ENCODE assay signal across 19 mouse cellular contexts in the genomic region with DNA sequence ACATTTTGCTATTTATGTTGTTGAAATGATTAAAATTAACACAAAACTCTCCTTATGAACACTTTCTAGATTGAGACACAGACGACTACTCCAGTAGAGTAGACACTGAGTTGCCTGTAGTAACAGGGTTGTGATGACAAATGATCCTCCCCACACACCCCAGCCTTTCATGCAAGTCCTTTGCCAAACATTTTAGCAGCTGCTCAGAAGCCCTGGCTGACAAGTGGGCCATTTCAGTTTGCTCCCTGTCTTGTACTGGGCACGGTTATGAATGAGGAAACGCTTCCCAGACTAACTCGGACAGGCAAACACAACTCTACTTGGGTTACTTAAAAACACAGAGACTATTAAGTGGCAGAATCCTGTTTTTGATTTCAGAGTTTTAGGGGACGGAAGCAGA. TPM values are rescaled to one million over a fixed set of nuclear protein-coding genes. Genes with fewer than 3 reads are reported as not detected.
DNase-seq lines count a peak whose midpoint lies in the region; ATAC-seq and TF ChIP-seq lines count a peak whose summit lies in the region.
"Had no signal": no experiment of that assay in that cellular context is flagged by ENCODE, and none has a peak within 500 bp of the region (broad histone marks: within the 10 kb centered on the region; RNA-seq: fewer than 3 reads in every experiment).

No protein-coding gene starts in this region.

- H3K9ac ChIP-seq in heart, postnatal 0 days (replicated peaks; ENCODE audit: low read depth, low read length), result no peak overlapping the region
- no peak overlapping the region for H3K9ac ChIP-seq in midbrain, postnatal 0 days (replicated peaks; ENCODE audit: low read length, poor library complexity, severe bottlenecking)
- H3K9ac ChIP-seq in midbrain, embryonic 15.5 days, result no peak overlapping the region
- H3K9ac ChIP-seq: forebrain, postnatal 0 days; heart, embryonic 15.5 days; hindbrain, embryonic 12.5 days; liver, embryonic 13.5 days; midbrain, embryonic 13.5 days had no signal

- no peak overlapping the region for H3K4me3 ChIP-seq in heart, postnatal 0 days (ENCODE audit: low read depth, low read length)
- no peak overlapping the region for H3K4me3 ChIP-seq in heart, embryonic 10.5 days
- no peak overlapping the region for H3K4me3 ChIP-seq in midbrain, postnatal 0 days (ENCODE audit: low read depth, low read length)
- H3K4me3 ChIP-seq in midbrain, embryonic 15.5 days, result no peak overlapping the region
- H3K4me3 ChIP-seq: heart, embryonic 15.5 days; hindbrain, embryonic 12.5 days; left cerebral cortex, adult 2 months; liver, embryonic 13.5 days; midbrain, embryonic 13.5 days had no signal

- DNase-seq in cerebellum, adult 11-12 months, result peak; percentile 30
- DNase-seq in cerebellum, postnatal 36 days, result no peak
- no peak for DNase-seq in heart, postnatal 0 days (ENCODE audit: low spot score)
- no peak for DNase-seq in heart, embryonic 10.5 days (ENCODE audit: low spot score)
- peak; percentile 31 for DNase-seq in midbrain, postnatal 0 days (ENCODE audit: low spot score)
- DNase-seq in skeletal muscle tissue, adult 2 months (ENCODE audit: low read depth, low spot score), result peak; percentile 69
- DNase-seq: forebrain, postnatal 0 days; gastrocnemius, postnatal 10 days; liver, embryonic 13.5 days; retina, postnatal 1 day; thymus, adult 18-20 months had no signal

- no peaks in the 10 kb centered on the region for H3K9me3 ChIP-seq in heart, postnatal 0 days (replicated peaks; ENCODE audit: control insufficient read depth, low read length)
- no peaks in the 10 kb centered on the region for H3K9me3 ChIP-seq in heart, embryonic 10.5 days
- H3K9me3 ChIP-seq in midbrain, postnatal 0 days (ENCODE audit: low read length), result no peaks in the 10 kb centered on the region
- H3K9me3 ChIP-seq in midbrain, embryonic 15.5 days, result no peaks in the 10 kb centered on the region
- H3K9me3 ChIP-seq: heart, embryonic 15.5 days; hindbrain, embryonic 12.5 days; liver, embryonic 13.5 days; midbrain, embryonic 13.5 days had no signal

- 43% methylated on average over 5 of the region's 5 CpGs for WGBS in heart, postnatal 0 days
- 63% methylated on average over 5 of the region's 5 CpGs for WGBS in heart, embryonic 10.5 days
- WGBS in midbrain, postnatal 0 days, result 70% methylated on average over 5 of the region's 5 CpGs
- WGBS in midbrain, embryonic 15.5 days, result 74% methylated on average over 5 of the region's 5 CpGs

- no peak for ATAC-seq in heart, postnatal 0 days (ENCODE audit: insufficient read depth, low read depth)
- ATAC-seq in midbrain, postnatal 0 days (ENCODE audit: low FRiP score), result no peak
- ATAC-seq in midbrain, embryonic 15.5 days (replicated peaks), result no peak
- ATAC-seq in frontal cortex, adult (ENCODE audit: low TSS enrichment), result no peak
- ATAC-seq: forebrain, postnatal 0 days; intestine, postnatal 0 days; midbrain, embryonic 13.5 days had no signal

- no peaks in the 10 kb centered on the region for H3K36me3 ChIP-seq in heart, postnatal 0 days (replicated peaks; ENCODE audit: control insufficient read depth, insufficient read depth, low read length)
- no peaks in the 10 kb centered on the region for H3K36me3 ChIP-seq in heart, embryonic 10.5 days
- no peaks in the 10 kb centered on the region for H3K36me3 ChIP-seq in midbrain, postnatal 0 days (ENCODE audit: insufficient read depth, low read length)
- H3K36me3 ChIP-seq in midbrain, embryonic 15.5 days (replicated peaks), result no peaks in the 10 kb centered on the region
- H3K36me3 ChIP-seq: heart, embryonic 15.5 days; hindbrain, embryonic 12.5 days; liver, embryonic 13.5 days; midbrain, embryonic 13.5 days had no signal

- H3K4me1 ChIP-seq in heart, postnatal 0 days (ENCODE audit: control insufficient read depth, insufficient read depth), result peaks cover 5% of the 10 kb centered on the region; the same call in 1 of the 2 replicates
- peaks cover 19% of the 10 kb centered on the region for H3K4me1 ChIP-seq in heart, embryonic 10.5 days
- H3K4me1 ChIP-seq in midbrain, postnatal 0 days (ENCODE audit: insufficient read depth, low read length), result no peaks in the 10 kb centered on the region
- peaks cover 30% of the 10 kb centered on the region for H3K4me1 ChIP-seq in midbrain, embryonic 15.5 days

- no peak for TF ChIP-seq EP300 in heart, postnatal 0 days (IDR thresholded peaks at IDR 0.05; ENCODE audit: low read depth)

- 0 out of 2 replicates have a peak overlapping the region, but pooled peaks have one; percentile 30 for H3K27ac ChIP-seq in heart, postnatal 0 days (ENCODE audit: low read depth)
- H3K27ac ChIP-seq in heart, embryonic 10.5 days, result no peak overlapping the region
- H3K27ac ChIP-seq in midbrain, postnatal 0 days (ENCODE audit: low read depth, low read length), result no peak overlapping the region
- no peak overlapping the region for H3K27ac ChIP-seq in midbrain, embryonic 15.5 days
- H3K27ac ChIP-seq: heart, embryonic 15.5 days; hindbrain, embryonic 12.5 days; kidney, postnatal 0 days; left cerebral cortex, adult 2 months; liver, embryonic 13.5 days; midbrain, embryonic 13.5 days had no signal

- TF ChIP-seq CTCF in heart, postnatal 0 days (IDR thresholded peaks at IDR 0.05; ENCODE audit: low read depth), result no peak
- no peak for TF ChIP-seq CTCF in midbrain, postnatal 0 days (IDR thresholded peaks at IDR 0.05)

- H3K4me2 ChIP-seq in heart, postnatal 0 days (ENCODE audit: low read depth, low read length), result no peak overlapping the region
- no peak overlapping the region for H3K4me2 ChIP-seq in midbrain, postnatal 0 days (ENCODE audit: low read depth, low read length, poor library complexity, severe bottlenecking)
- no peak overlapping the region for H3K4me2 ChIP-seq in midbrain, embryonic 15.5 days
- H3K4me2 ChIP-seq: heart, embryonic 15.5 days; hindbrain, embryonic 12.5 days; liver, embryonic 13.5 days; midbrain, embryonic 13.5 days had no signal

- H3K27me3 ChIP-seq in heart, postnatal 0 days (ENCODE audit: control insufficient read depth, insufficient read depth, low read length), result no peaks in the 10 kb centered on the region
- H3K27me3 ChIP-seq in heart, embryonic 10.5 days (ENCODE audit: insufficient read depth, poor library complexity, severe bottlenecking), result no peaks in the 10 kb centered on the region
- H3K27me3 ChIP-seq in midbrain, postnatal 0 days (ENCODE audit: insufficient read depth, low read length), result no peaks in the 10 kb centered on the region
- H3K27me3 ChIP-seq in midbrain, embryonic 15.5 days (replicated peaks), result no peaks in the 10 kb centered on the region
- H3K27me3 ChIP-seq: heart, embryonic 15.5 days; hindbrain, embryonic 12.5 days; liver, embryonic 13.5 days; midbrain, embryonic 13.5 days had no signal

RNA-seq across cellular contexts. Expression of gene Hexim1, which starts 4.3 kb away (rescaled TPM):
- 9.0 and 11.0 TPM in 2 replicates for total RNA-seq in heart, postnatal 0 days (2014; rRNA removed; ENCODE audit: low replicate concordance)
- polyA plus RNA-seq in heart, postnatal 0 days (2015; fragmentation: Nextera tagmentation; extraction: Ambion mirVana), result 3.2 and 3.3 TPM in 2 replicates
- polyA plus RNA-seq in heart, embryonic 10.5 days (2016; fragmentation: Nextera tagmentation; extraction: Ambion mirVana), result 1.8 and 2.8 TPM in 2 replicates
- total RNA-seq in midbrain, postnatal 0 days (2014; rRNA removed), result 15.5 and 19.1 TPM in 2 replicates
- polyA plus RNA-seq in midbrain, postnatal 0 days (2015; fragmentation: Nextera tagmentation; extraction: Ambion mirVana), result 3.2 and 4.5 TPM in 2 replicates
- 3.1 and 3.7 TPM in 2 replicates for polyA plus RNA-seq in midbrain, embryonic 15.5 days (2015; fragmentation: Nextera tagmentation; extraction: Ambion mirVana)

RNA-seq across cellular contexts. Expression of gene Hexim2, which starts 11.9 kb away (rescaled TPM):
- 1.6 and 1.7 TPM in 2 replicates for total RNA-seq in heart, postnatal 0 days (2014; rRNA removed; ENCODE audit: low replicate concordance)
- 4.2 and 4.9 TPM in 2 replicates for polyA plus RNA-seq in heart, postnatal 0 days (2015; fragmentation: Nextera tagmentation; extraction: Ambion mirVana)
- 6.5 and 7.9 TPM in 2 replicates for polyA plus RNA-seq in heart, embryonic 10.5 days (2016; fragmentation: Nextera tagmentation; extraction: Ambion mirVana)
- total RNA-seq in midbrain, postnatal 0 days (2014; rRNA removed), result 46.3 and 57.8 TPM in 2 replicates
- polyA plus RNA-seq in midbrain, postnatal 0 days (2015; fragmentation: Nextera tagmentation; extraction: Ambion mirVana), result 38.0 and 40.5 TPM in 2 replicates
- 27.2 and 33.4 TPM in 2 replicates for polyA plus RNA-seq in midbrain, embryonic 15.5 days (2015; fragmentation: Nextera tagmentation; extraction: Ambion mirVana)

RNA-seq across cellular contexts. Expression of gene Acbd4, which starts 18.8 kb away (rescaled TPM):
- total RNA-seq in heart, postnatal 0 days (2014; rRNA removed; ENCODE audit: low replicate concordance), result 16.3 and 20.0 TPM in 2 replicates
- polyA plus RNA-seq in heart, postnatal 0 days (2015; fragmentation: Nextera tagmentation; extraction: Ambion mirVana), result 21.6 and 22.2 TPM in 2 replicates
- polyA plus RNA-seq in heart, embryonic 10.5 days (2016; fragmentation: Nextera tagmentation; extraction: Ambion mirVana), result 9.8 and 10.2 TPM in 2 replicates
- 21.8 and 22.9 TPM in 2 replicates for total RNA-seq in midbrain, postnatal 0 days (2014; rRNA removed)
- polyA plus RNA-seq in midbrain, postnatal 0 days (2015; fragmentation: Nextera tagmentation; extraction: Ambion mirVana), result 17.5 and 21.8 TPM in 2 replicates
- 9.7 and 11.1 TPM in 2 replicates for polyA plus RNA-seq in midbrain, embryonic 15.5 days (2015; fragmentation: Nextera tagmentation; extraction: Ambion mirVana)

RNA-seq across cellular contexts. Expression of gene Plcd3, which starts 18.9 kb away (rescaled TPM):
- total RNA-seq in heart, postnatal 0 days (2014; rRNA removed; ENCODE audit: low replicate concordance), result 27.0 and 38.9 TPM in 2 replicates
- 14.5 and 16.3 TPM in 2 replicates for polyA plus RNA-seq in heart, postnatal 0 days (2015; fragmentation: Nextera tagmentation; extraction: Ambion mirVana)
- polyA plus RNA-seq in heart, embryonic 10.5 days (2016; fragmentation: Nextera tagmentation; extraction: Ambion mirVana), result 3.6 and 4.8 TPM in 2 replicates
- 9.4 and 9.7 TPM in 2 replicates for total RNA-seq in midbrain, postnatal 0 days (2014; rRNA removed)
- 4.7 and 4.9 TPM in 2 replicates for polyA plus RNA-seq in midbrain, postnatal 0 days (2015; fragmentation: Nextera tagmentation; extraction: Ambion mirVana)
- polyA plus RNA-seq in midbrain, embryonic 15.5 days (2015; fragmentation: Nextera tagmentation; extraction: Ambion mirVana), result 3.0 and 3.8 TPM in 2 replicates

RNA-seq across cellular contexts. Expression of gene Fmnl1, which starts 50.6 kb away (rescaled TPM):
- total RNA-seq in heart, postnatal 0 days (2014; rRNA removed; ENCODE audit: low replicate concordance), result 2.2 and 3.4 TPM in 2 replicates
- polyA plus RNA-seq in heart, postnatal 0 days (2015; fragmentation: Nextera tagmentation; extraction: Ambion mirVana), result 0.91 and 1.1 TPM in 2 replicates
- polyA plus RNA-seq in heart, embryonic 10.5 days (2016; fragmentation: Nextera tagmentation; extraction: Ambion mirVana), result 0.92 and 1.2 TPM in 2 replicates
- 12.0 and 14.3 TPM in 2 replicates for total RNA-seq in midbrain, postnatal 0 days (2014; rRNA removed)
- 7.3 and 9.5 TPM in 2 replicates for polyA plus RNA-seq in midbrain, postnatal 0 days (2015; fragmentation: Nextera tagmentation; extraction: Ambion mirVana)
- polyA plus RNA-seq in midbrain, embryonic 15.5 days (2015; fragmentation: Nextera tagmentation; extraction: Ambion mirVana), result 7.0 and 7.5 TPM in 2 replicates

Comparison
In these comparisons a context has a peak if more than half of its experiments do, and no peak if none do; other contexts are left out.
1. DNase-seq: peak in cerebellum, adult 11-12 months (single experiment), midbrain, postnatal 0 days (single experiment) and skeletal muscle tissue, adult 2 months (single experiment); none in cerebellum, postnatal 36 days (0 of 2), heart, postnatal 0 days (single experiment) and heart, embryonic 10.5 days (single experiment).